Mouse (Mus musculus) brain, embryonic 18.5 days (tissue): ENCODE measurements around the gene Ccdc3.
"Not testable (repeated sequence)": the region's sequence is repeated elsewhere in the genome, so short reads cannot be mapped to it uniquely, and the experiment has no call there.

Experiments used
- DNase-seq: peaks from one replicate; pipeline ENCODE4 v3.0.0-alpha.2; 2012; ENCODE audit warnings: low read depth, low spot score

Ccdc3 gene

DNA sequence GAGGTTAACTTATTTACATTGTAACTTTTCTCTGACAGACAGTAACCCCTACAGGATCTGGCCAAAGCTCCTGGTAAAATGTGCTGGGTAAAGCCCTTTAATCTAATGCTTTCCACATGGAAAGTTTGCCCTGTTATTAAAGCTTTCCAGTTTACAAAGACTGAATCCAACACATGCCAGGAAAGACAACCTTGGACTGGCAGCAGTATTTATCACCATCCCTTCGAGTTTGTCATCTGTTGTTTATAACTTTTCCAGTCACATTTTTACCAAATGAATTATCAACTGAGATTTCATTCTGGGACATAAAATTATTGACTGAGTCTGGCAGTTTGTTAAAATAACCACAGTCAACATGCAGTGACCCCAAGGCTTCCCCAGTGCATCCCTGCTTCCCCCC lies 77.0 kb downstream of the Ccdc3 start:
- DNase-seq: no peak

DNA sequence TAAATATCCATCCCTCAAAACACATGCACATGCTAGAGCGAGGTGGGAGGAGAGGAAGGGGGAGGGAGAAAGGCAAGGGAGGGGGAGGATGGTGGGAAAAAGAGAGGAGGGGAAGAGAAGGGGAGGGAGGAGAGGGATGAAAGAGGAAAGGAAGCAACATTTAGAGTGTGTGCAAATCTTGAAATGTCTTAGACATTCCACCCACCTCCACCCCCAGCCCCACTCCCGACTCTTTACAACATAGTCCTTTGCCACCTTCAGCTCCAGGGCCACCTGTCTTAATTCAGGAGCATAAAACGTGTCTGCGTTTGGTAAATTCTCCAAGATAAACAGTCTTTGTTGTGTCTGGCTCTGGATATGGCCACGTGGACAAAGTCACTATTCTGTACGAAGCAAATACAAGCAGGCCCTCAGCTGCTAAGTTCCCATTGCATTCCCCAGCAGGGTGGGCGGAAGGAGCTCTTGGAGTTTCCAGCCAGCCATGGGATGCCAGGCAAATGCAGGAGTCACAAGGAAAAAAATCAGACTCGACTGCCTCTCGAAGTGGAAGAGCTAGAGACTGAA lies 77.8 kb downstream of the Ccdc3 start:
- no peak for DNase-seq

DNA sequence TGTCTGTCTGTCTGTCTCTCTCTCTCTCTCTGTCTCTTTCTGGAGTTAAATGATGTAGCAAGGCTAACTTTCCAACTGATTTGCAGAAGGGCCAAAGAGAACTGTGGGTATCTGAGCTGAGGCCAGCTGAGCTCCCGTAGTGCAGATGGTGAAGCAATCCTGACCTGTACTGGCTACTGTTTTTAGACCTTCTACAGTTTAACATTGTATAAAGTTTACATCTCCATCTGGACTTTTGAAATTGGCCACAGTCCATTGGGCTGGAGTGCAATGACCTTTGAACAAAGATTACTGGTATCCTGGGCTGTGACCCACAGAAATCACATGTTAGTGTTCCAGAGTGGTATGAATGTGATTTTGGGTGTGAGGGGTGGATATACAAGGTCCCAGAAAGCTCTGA lies 81.6 kb downstream of the Ccdc3 start:
- DNase-seq: no peak

- no peak for DNase-seq
These were observed 82.3 kb downstream of the Ccdc3 start for GRCm38 (mm10) chr2:5219847-5220375.

GRCm38 (mm10) chr2:5222571-5222970 lies 85.0 kb downstream of the Ccdc3 start:
- DNase-seq: no peak

DNA sequence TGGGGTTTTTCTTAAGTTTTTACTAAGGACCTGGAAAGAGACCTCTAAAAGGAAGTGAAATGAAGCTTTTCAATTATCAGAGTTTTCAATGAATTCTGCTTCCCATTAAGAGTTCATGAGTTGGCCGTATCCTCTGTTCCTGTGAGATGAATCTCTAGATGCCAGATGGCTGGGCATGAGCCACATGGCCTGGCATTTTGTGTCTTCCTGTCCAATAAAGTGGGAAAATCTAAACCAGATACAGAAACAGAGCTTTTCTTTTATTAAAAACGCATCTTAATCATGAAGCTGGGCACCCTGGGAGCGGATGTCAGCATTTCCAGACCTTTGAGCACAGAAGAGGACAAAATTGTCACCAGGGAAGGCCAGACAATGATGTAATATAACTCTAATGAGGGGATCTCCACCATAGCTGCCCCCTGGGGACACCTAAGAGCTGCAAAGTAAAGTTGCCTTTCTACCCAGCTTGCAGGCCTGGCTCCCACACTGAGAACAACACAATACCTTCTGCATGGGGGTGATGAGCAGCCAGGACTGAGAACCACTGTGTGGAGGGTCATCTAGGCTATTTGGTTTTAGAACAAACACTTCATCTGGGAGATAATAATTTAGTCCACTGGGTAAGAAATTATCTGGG lies 99.4 kb downstream of the Ccdc3 start:
- DNase-seq: no peak

DNA sequence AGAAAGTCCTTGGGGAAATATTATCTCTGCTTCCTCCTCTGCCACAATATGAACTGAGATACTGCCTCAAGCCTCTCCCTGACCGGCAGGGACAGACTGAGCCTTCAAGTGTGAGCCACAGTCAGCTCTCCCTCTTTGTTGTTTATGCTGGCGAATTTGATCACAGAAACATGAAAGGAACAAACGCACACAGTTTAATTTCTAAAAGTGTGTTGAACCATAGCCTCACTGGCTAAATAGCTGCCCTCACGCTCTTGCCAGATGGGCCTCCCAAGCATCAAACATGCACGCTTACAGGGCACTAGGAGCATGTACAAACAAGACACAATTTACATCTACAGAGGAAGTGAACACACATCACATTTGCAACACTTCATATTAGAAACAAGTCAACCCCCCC lies 100.3 kb downstream of the Ccdc3 start:
- DNase-seq: no peak

- DNase-seq: no peak
These were observed 101.9 kb downstream of the Ccdc3 start for GRCm38 (mm10) chr2:5239492-5239891.

- DNase-seq: peak; percentile 64
These were observed 103.9 kb downstream of the Ccdc3 start for GRCm38 (mm10) chr2:5241469-5241897.

- DNase-seq: not testable (repeated sequence)
These were observed 111.6 kb downstream of the Ccdc3 start for GRCm38 (mm10) chr2:5249199-5249598.

GRCm38 (mm10) chr2:5249969-5250368 lies 112.4 kb downstream of the Ccdc3 start:
- DNase-seq: peak; percentile 74

DNA sequence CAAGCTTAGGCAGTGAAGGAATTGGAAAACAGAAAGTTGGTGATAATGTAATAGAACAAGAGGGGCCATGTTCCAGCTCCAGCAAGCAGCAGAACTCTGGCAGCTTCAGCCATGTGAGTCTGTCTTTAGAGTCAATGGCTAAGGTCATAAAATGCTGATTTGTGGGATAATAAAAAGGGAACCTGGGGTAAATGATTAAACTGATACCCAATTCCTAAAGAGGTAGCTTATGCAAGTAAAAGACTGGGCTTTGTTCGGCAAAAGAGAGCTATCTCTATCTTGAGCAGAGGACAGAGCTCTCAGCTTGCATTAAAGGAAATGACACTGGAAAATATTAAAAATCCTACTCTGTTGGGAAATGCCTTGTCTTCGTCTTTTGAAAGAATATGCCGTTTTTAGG lies 120.7 kb downstream of the Ccdc3 start:
- no peak for DNase-seq

DNA sequence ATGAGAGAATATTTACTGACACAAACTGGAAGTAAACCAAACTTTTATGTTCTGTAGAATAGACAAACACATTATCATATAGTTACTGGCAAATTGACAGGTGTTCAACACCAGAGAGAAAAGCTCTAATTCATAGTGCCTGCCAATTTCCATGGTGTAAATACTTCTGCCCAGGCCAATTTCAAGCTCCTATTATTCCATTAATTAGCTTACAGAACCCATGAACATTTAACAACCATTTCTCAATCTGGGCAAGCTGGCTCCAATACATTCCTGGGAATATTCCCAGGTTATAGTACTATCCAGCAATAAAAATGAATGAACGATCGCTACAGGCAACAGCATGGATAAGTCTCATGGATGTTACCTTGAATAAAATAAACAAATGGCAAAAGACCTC lies 124.7 kb downstream of the Ccdc3 start:
- DNase-seq: peak; percentile 26

DNA sequence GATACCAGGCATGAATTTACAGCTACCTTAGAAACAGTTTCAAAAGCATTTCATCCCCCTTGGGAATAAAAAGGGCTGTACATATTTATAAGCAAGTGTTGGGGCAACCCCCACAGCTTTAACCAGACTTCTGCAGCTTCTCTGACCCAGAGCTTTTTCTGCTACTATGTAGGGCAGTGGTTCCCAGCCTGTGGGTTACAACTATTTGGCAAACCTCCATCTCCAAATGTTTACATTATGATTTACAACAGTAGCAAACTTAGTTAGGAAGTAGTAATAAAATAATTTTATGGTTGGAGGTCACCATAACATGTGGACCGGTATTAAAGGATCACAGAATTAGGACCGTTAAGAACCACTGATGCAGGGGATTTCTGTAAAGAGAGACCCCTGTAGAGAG lies 130.4 kb downstream of the Ccdc3 start:
- DNase-seq: no peak
